Mouse (Mus musculus) heart, embryonic 12.5 days (tissue): ENCODE results near the gene Syt13. TPM values are rescaled to one million over a fixed set of nuclear protein-coding genes. Genes with fewer than 3 reads are reported as not detected.

Source experiments
- ATAC-seq: fragments of 200-750 bp; cut with Nextera tagmentation; 2 replicates; pipeline ENCODE4 v1.8.0; 2017; ENCODE audit warnings: moderate TSS enrichment, moderate library complexity; ENCODE audit not compliant: insufficient number of reproducible peaks, low FRiP score
- H3K27ac ChIP-seq: fragments of 300-500 bp; sonication (generic); 2 replicates; pipeline ENCODE4 v1.5.1; 2016; ENCODE audit warnings: mild to moderate bottlenecking, moderate library complexity; ENCODE audit not compliant: poor library complexity, severe bottlenecking
- H3K27me3 ChIP-seq: fragments of 300-500 bp; sonication (generic); replicated peaks from 2 replicates; pipeline ENCODE4 v1.6.1; 2016; ENCODE audit warnings: mild to moderate bottlenecking, moderate library complexity
- H3K36me3 ChIP-seq: fragments of 300-500 bp; sonication (generic); 2 replicates; pipeline ENCODE4 v1.6.1; 2016; ENCODE audit warnings: mild to moderate bottlenecking, moderate library complexity
- H3K4me1 ChIP-seq: fragments of 300-500 bp; sonication (generic); replicated peaks from 2 replicates; pipeline ENCODE4 v1.6.1; 2016; ENCODE audit warnings: mild to moderate bottlenecking
- H3K4me2 ChIP-seq: fragments of 300-500 bp; sonication (generic); 2 replicates; pipeline ENCODE4 v1.6.1; 2016; ENCODE audit warnings: mild to moderate bottlenecking, moderate library complexity
- H3K4me3 ChIP-seq: fragments of 300-500 bp; sonication (generic); 2 replicates; pipeline ENCODE4 v1.5.1; 2016; ENCODE audit warnings: mild to moderate bottlenecking
- H3K9ac ChIP-seq: fragments of 300-500 bp; sonication (generic); 2 replicates; pipeline ENCODE4 v1.6.1; 2016; ENCODE audit warnings: mild to moderate bottlenecking, moderate library complexity
- H3K9me3 ChIP-seq: fragments of 300-500 bp; sonication (generic); replicated peaks from 2 replicates; pipeline ENCODE4 v1.6.1; 2016; ENCODE audit warnings: mild to moderate bottlenecking, moderate library complexity
- WGBS: fragments of 180-500 bp; shearing (Covaris S2); methylation state at CpG from one replicate; pipeline ENCODE4 v1.1.7; 2016; 5-methylcytosine and 5-hydroxymethylcytosine counted together
- polyA plus RNA-seq: library from polyadenylated mRNA; unstranded; fragments of >200 nt; fragmentation: Nextera tagmentation; extraction: Ambion mirVana; gene quantifications from 2 replicates; pipeline ENCODE4 v1.2.1, GENCODE M21; 2016

Syt13 gene
- polyA plus RNA-seq = 0.52 and 0.63 TPM in 2 replicates

- WGBS = under 1% methylated on average over 38 of the region's 38 CpGs
- peak; percentile 67 for ATAC-seq
- H3K36me3 ChIP-seq = no peaks in the 10 kb centered on the region
- peak within 1 kb of the TSS; percentile 90 for H3K4me2 ChIP-seq
- peak within 1 kb of the TSS; percentile 61 for H3K9ac ChIP-seq
- H3K27ac ChIP-seq = no peak within 1 kb of the TSS
- H3K27me3 ChIP-seq = peaks cover 64% of the 10 kb centered on the region
- no peaks in the 10 kb centered on the region for H3K9me3 ChIP-seq
- peaks cover 12% of the 10 kb centered on the region for H3K4me1 ChIP-seq
- H3K4me3 ChIP-seq = peak within 1 kb of the TSS; percentile 48
These were observed at the start of gene Syt13 for GRCm38 (mm10) chr2:92914933-92915553. Gene Syt13 (plus strand): TSS chr2:92915098.

- 5% methylated on average over 2 of the region's 2 CpGs for WGBS
- no peak overlapping the region for H3K27ac ChIP-seq
- no peak overlapping the region for H3K4me2 ChIP-seq
- H3K36me3 ChIP-seq = no peaks in the 10 kb centered on the region
- peaks cover 3% of the 10 kb centered on the region; the same call in 1 of the 2 replicates for H3K9me3 ChIP-seq
- no peak for ATAC-seq
- no peak overlapping the region for H3K9ac ChIP-seq
- H3K4me3 ChIP-seq = no peak overlapping the region
- peaks cover 11% of the 10 kb centered on the region for H3K4me1 ChIP-seq
- no peaks in the 10 kb centered on the region for H3K27me3 ChIP-seq
These were observed 48.3 kb upstream of the Syt13 start for GRCm38 (mm10) chr2:92866616-92867015.

- 25% methylated on average over 10 of the region's 10 CpGs for WGBS
- H3K9me3 ChIP-seq = no peaks in the 10 kb centered on the region
- no peak overlapping the region for H3K4me2 ChIP-seq
- no peak overlapping the region for H3K27ac ChIP-seq
- no peak overlapping the region for H3K9ac ChIP-seq
- peaks cover 14% of the 10 kb centered on the region for H3K4me1 ChIP-seq
- H3K4me3 ChIP-seq = no peak overlapping the region
- H3K27me3 ChIP-seq = no peaks in the 10 kb centered on the region
- H3K36me3 ChIP-seq = no peaks in the 10 kb centered on the region
- ATAC-seq = no peak
These were observed 44.6 kb upstream of the Syt13 start for GRCm38 (mm10) chr2:92870139-92870836.

- Histone ChIP-seq H3K9ac (no peak overlapping the region), H3K9me3 (no peaks in the 10 kb centered on the region), H3K4me2 (no peak overlapping the region), H3K4me3 (no peak overlapping the region), H3K4me1 (peaks cover 11% of the 10 kb centered on the region), H3K27ac (no peak overlapping the region), H3K36me3 (no peaks in the 10 kb centered on the region), H3K27me3 (no peaks in the 10 kb centered on the region)
- 70% methylated on average over 7 of the region's 7 CpGs for WGBS
- no peak for ATAC-seq
These were observed 43.7 kb upstream of the Syt13 start for GRCm38 (mm10) chr2:92871093-92871686.

GRCm38 (mm10) chr2:92872652-92873051, 42.2 kb upstream of the Syt13 start:
- Histone ChIP-seq H3K9ac (no peak overlapping the region), H3K4me3 (no peak overlapping the region), H3K27me3 (no peaks in the 10 kb centered on the region), H3K27ac (no peak overlapping the region), H3K4me1 (peaks cover 3% of the 10 kb centered on the region; the same call in 1 of the 2 replicates), H3K36me3 (no peaks in the 10 kb centered on the region), H3K4me2 (no peak overlapping the region), H3K9me3 (no peaks in the 10 kb centered on the region)
- 70% methylated on average over 4 of the region's 4 CpGs for WGBS
- ATAC-seq = no peak

- no peak overlapping the region for H3K4me3 ChIP-seq
- H3K9ac ChIP-seq = no peak overlapping the region
- no peak overlapping the region for H3K27ac ChIP-seq
- 45% methylated on average over 1 of the region's 1 CpGs for WGBS
- H3K9me3 ChIP-seq = no peaks in the 10 kb centered on the region
- no peaks in the 10 kb centered on the region for H3K36me3 ChIP-seq
- H3K4me2 ChIP-seq = no peak overlapping the region
- no peak for ATAC-seq
- H3K4me1 ChIP-seq = peaks cover 3% of the 10 kb centered on the region; the same call in 1 of the 2 replicates
- H3K27me3 ChIP-seq = no peaks in the 10 kb centered on the region; the same call in 1 of the 2 replicates
These were observed 40.3 kb upstream of the Syt13 start for GRCm38 (mm10) chr2:92874592-92874991.

GRCm38 (mm10) chr2:92877488-92877887, 37.4 kb upstream of the Syt13 start:
- no peak for ATAC-seq
- Histone ChIP-seq H3K4me1 (peaks cover 3% of the 10 kb centered on the region; the same call in 1 of the 2 replicates), H3K4me3 (no peak overlapping the region), H3K27me3 (peaks cover 6% of the 10 kb centered on the region; the same call in 1 of the 2 replicates), H3K4me2 (no peak overlapping the region), H3K9me3 (no peaks in the 10 kb centered on the region), H3K36me3 (no peaks in the 10 kb centered on the region), H3K9ac (no peak overlapping the region), H3K27ac (no peak overlapping the region)
- WGBS = 70% methylated on average over 3 of the region's 3 CpGs

GRCm38 (mm10) chr2:92883039-92883911, 31.6 kb upstream of the Syt13 start:
- Histone ChIP-seq H3K27ac (no peak overlapping the region), H3K4me2 (peak overlapping the region; percentile 24), H3K9me3 (no peaks in the 10 kb centered on the region), H3K4me1 (peaks cover 9% of the 10 kb centered on the region; the same call in 1 of the 2 replicates), H3K27me3 (peaks cover 6% of the 10 kb centered on the region; the same call in 1 of the 2 replicates), H3K4me3 (no peak overlapping the region), H3K9ac (no peak overlapping the region), H3K36me3 (no peaks in the 10 kb centered on the region)
- 0 out of 2 replicates have a peak, but pooled peaks have one; percentile 22 for ATAC-seq
- 3% methylated on average over 15 of the region's 15 CpGs for WGBS

GRCm38 (mm10) chr2:92883912-92884243, 31.0 kb upstream of the Syt13 start:
- no peak for ATAC-seq
- WGBS = 0% methylated on average over 2 of the region's 2 CpGs
- H3K27me3 ChIP-seq = peaks cover 6% of the 10 kb centered on the region; the same call in 1 of the 2 replicates
- peaks cover 9% of the 10 kb centered on the region; the same call in 1 of the 2 replicates for H3K4me1 ChIP-seq
- no peaks in the 10 kb centered on the region for H3K9me3 ChIP-seq
- no peaks in the 10 kb centered on the region for H3K36me3 ChIP-seq
- H3K4me3 ChIP-seq = no peak overlapping the region
- H3K9ac ChIP-seq = no peak overlapping the region
- no peak overlapping the region for H3K27ac ChIP-seq
- peak overlapping the region; percentile 24; the same call in 1 of the 2 replicates for H3K4me2 ChIP-seq

GRCm38 (mm10) chr2:92884976-92885375, 29.9 kb upstream of the Syt13 start:
- H3K9me3 ChIP-seq = no peaks in the 10 kb centered on the region
- 91% methylated on average over 6 of the region's 6 CpGs for WGBS
- H3K4me3 ChIP-seq = no peak overlapping the region
- peaks cover 5% of the 10 kb centered on the region; the same call in 1 of the 2 replicates for H3K27me3 ChIP-seq
- ATAC-seq = no peak
- no peak overlapping the region for H3K9ac ChIP-seq
- no peaks in the 10 kb centered on the region for H3K36me3 ChIP-seq
- H3K4me2 ChIP-seq = no peak overlapping the region
- no peak overlapping the region for H3K27ac ChIP-seq
- H3K4me1 ChIP-seq = peaks cover 9% of the 10 kb centered on the region; the same call in 1 of the 2 replicates
